ENCODE assay signal across 8 mouse cellular contexts in genomic region chr1:58714361-58714760, GRCm38 (mm10). TPM values are rescaled to one million over a fixed set of nuclear protein-coding genes. Genes with fewer than 3 reads are reported as not detected.
DNase-seq lines count a peak whose midpoint lies in the region; ATAC-seq and TF ChIP-seq lines count a peak whose summit lies in the region.
"Had no signal": no experiment of that assay in that cellular context is flagged by ENCODE, and none has a peak within 500 bp of the region (broad histone marks: within the 10 kb centered on the region; RNA-seq: fewer than 3 reads in every experiment).

No protein-coding gene starts in this region.

- H3K27ac ChIP-seq in forebrain, embryonic 12.5 days = no peak overlapping the region
- peak overlapping the region; percentile 95; the same call in 1 of the 2 replicates for H3K27ac ChIP-seq in limb, embryonic 14.5 days (replicated peaks; ENCODE audit: low read depth, low read length)
- H3K27ac ChIP-seq in stomach, embryonic 16.5 days (ENCODE audit: low read length) = peak overlapping the region; percentile 100; the same call in 1 of the 2 replicates

- WGBS in forebrain, embryonic 12.5 days = 67% methylated on average over 1 of the region's 1 CpGs
- 61% methylated on average over 1 of the region's 1 CpGs for WGBS in limb, embryonic 14.5 days
- WGBS in stomach, embryonic 16.5 days = 39% methylated on average over 1 of the region's 1 CpGs

- peak overlapping the region; percentile 93 for H3K4me3 ChIP-seq in megakaryocyte, embryonic 14.5 days (replicated peaks)
- H3K4me3 ChIP-seq in forebrain, embryonic 12.5 days (replicated peaks) = peak overlapping the region; percentile 65; the same call in 1 of the 2 replicates
- H3K4me3 ChIP-seq in limb, embryonic 14.5 days (replicated peaks; ENCODE audit: low read length) = peak overlapping the region; percentile 64
- peak overlapping the region; percentile 72 for H3K4me3 ChIP-seq in stomach, embryonic 16.5 days (replicated peaks; ENCODE audit: low read length)

- H3K36me3 ChIP-seq in megakaryocyte, embryonic 14.5 days (replicated peaks; ENCODE audit: low read length) = peaks cover 46% of the 10 kb centered on the region
- H3K36me3 ChIP-seq in forebrain, embryonic 12.5 days (replicated peaks) = peaks cover 2% of the 10 kb centered on the region; the same call in 1 of the 2 replicates
- peaks cover 26% of the 10 kb centered on the region for H3K36me3 ChIP-seq in limb, embryonic 14.5 days (ENCODE audit: control insufficient read depth, insufficient read depth, low read length)
- H3K36me3 ChIP-seq in stomach, embryonic 16.5 days (ENCODE audit: control insufficient read depth, insufficient read depth, low read length) = no peaks in the 10 kb centered on the region; the same call in 1 of the 2 replicates

- H3K4me1 ChIP-seq in megakaryocyte, embryonic 14.5 days = peaks cover 43% of the 10 kb centered on the region
- peaks cover 24% of the 10 kb centered on the region; the same call in 1 of the 2 replicates for H3K4me1 ChIP-seq in forebrain, embryonic 12.5 days
- H3K4me1 ChIP-seq in limb, embryonic 14.5 days (ENCODE audit: control insufficient read depth, insufficient read depth, low read length) = peaks cover 20% of the 10 kb centered on the region
- H3K4me1 ChIP-seq in stomach, embryonic 16.5 days (ENCODE audit: control insufficient read depth, insufficient read depth, low read length) = peaks cover 8% of the 10 kb centered on the region; the same call in 1 of the 2 replicates

- H3K4me2 ChIP-seq in forebrain, embryonic 12.5 days = peak overlapping the region; percentile 79
- peak overlapping the region; percentile 77 for H3K4me2 ChIP-seq in limb, embryonic 14.5 days (replicated peaks; ENCODE audit: low read depth, low read length, severe bottlenecking)
- peak overlapping the region; percentile 81 for H3K4me2 ChIP-seq in stomach, embryonic 16.5 days (ENCODE audit: low read depth, low read length)

- TF ChIP-seq POLR2A in limb, embryonic 14.5 days (IDR thresholded peaks at IDR 0.05; ENCODE audit: borderline replicate concordance, extremely low read depth, insufficient read depth, insufficient read length) = no peak

- no peak overlapping the region for H3K9ac ChIP-seq in forebrain, embryonic 12.5 days
- peak overlapping the region; percentile 80; the same call in 1 of the 2 replicates for H3K9ac ChIP-seq in limb, embryonic 14.5 days (ENCODE audit: low read depth, low read length, severe bottlenecking)
- peak overlapping the region; percentile 86 for H3K9ac ChIP-seq in stomach, embryonic 16.5 days (ENCODE audit: low read length)

- no peaks in the 10 kb centered on the region for H3K9me3 ChIP-seq in megakaryocyte, embryonic 14.5 days
- no peaks in the 10 kb centered on the region for H3K9me3 ChIP-seq in forebrain, embryonic 12.5 days
- H3K9me3 ChIP-seq in limb, embryonic 14.5 days (ENCODE audit: control insufficient read depth, low read length) = no peaks in the 10 kb centered on the region
- no peaks in the 10 kb centered on the region for H3K9me3 ChIP-seq in stomach, embryonic 16.5 days (replicated peaks; ENCODE audit: control insufficient read depth, low read length)

- H3K27me3 ChIP-seq in megakaryocyte, embryonic 14.5 days (replicated peaks) = no peaks in the 10 kb centered on the region
- no peaks in the 10 kb centered on the region for H3K27me3 ChIP-seq in forebrain, embryonic 12.5 days
- H3K27me3 ChIP-seq in limb, embryonic 14.5 days (ENCODE audit: control insufficient read depth, insufficient read depth, low read length) = no peaks in the 10 kb centered on the region
- H3K27me3 ChIP-seq in stomach, embryonic 16.5 days (ENCODE audit: control insufficient read depth, insufficient read depth, low read length) = no peaks in the 10 kb centered on the region

- no peak for ATAC-seq in megakaryocyte, adult 5-6 weeks (ENCODE audit: poor library complexity, severe bottlenecking)
- no peak for ATAC-seq in forebrain, embryonic 12.5 days (ENCODE audit: low FRiP score)
- ATAC-seq in limb, embryonic 14.5 days (ENCODE audit: low FRiP score, low read depth) = no peak
- no peak for ATAC-seq in stomach, embryonic 16.5 days (ENCODE audit: insufficient read depth, low FRiP score)

- no peak for DNase-seq in limb, embryonic 14.5 days (ENCODE audit: low spot score)
- no peak for DNase-seq in cerebellum, adult 11 months
- DNase-seq in ovary, adult 18-20 months (ENCODE audit: low spot score) = no peak

RNA-seq across cellular contexts. Expression of gene Cflar, which starts 3.1 kb away (rescaled TPM):
- 3.4 and 5.3 TPM in 2 replicates for polyA plus RNA-seq in megakaryocyte, embryonic 14.5 days (2012; ENCODE audit: insufficient read depth, low replicate concordance)
- total RNA-seq in megakaryocyte, adult 5-6 weeks (2015) = 68.7 and 72.3 TPM in 2 replicates
- 117 and 130 TPM in 2 replicates for total RNA-seq in megakaryocyte, adult 5-6 weeks (2017)
- 23.8 and 24.8 TPM in 2 replicates for polyA plus RNA-seq in forebrain, embryonic 12.5 days (2016; fragmentation: Nextera tagmentation; extraction: Ambion mirVana)
- 28.9 and 30.9 TPM in 2 replicates for polyA plus RNA-seq in limb, embryonic 14.5 days (2012; rRNA removed)
- polyA plus RNA-seq in limb, embryonic 14.5 days (2014; fragmentation: Nextera tagmentation; extraction: Ambion mirVana) = 34.1 and 37.2 TPM in 2 replicates
- 34.2 and 37.4 TPM in 2 replicates for polyA plus RNA-seq in stomach, embryonic 16.5 days (2015; fragmentation: Nextera tagmentation; extraction: Ambion mirVana)

RNA-seq across cellular contexts. Expression of gene Als2cr12, which starts 18.6 kb away (rescaled TPM):
- polyA plus RNA-seq in megakaryocyte, embryonic 14.5 days (2012; ENCODE audit: insufficient read depth, low replicate concordance) = not detected in 2 replicates
- total RNA-seq in megakaryocyte, adult 5-6 weeks (2015) = 0.14 TPM in 1 of 2 replicates, not detected in the other
- not detected in 2 replicates for total RNA-seq in megakaryocyte, adult 5-6 weeks (2017)
- polyA plus RNA-seq in forebrain, embryonic 12.5 days (2016; fragmentation: Nextera tagmentation; extraction: Ambion mirVana) = not detected in 2 replicates
- not detected in 2 replicates for polyA plus RNA-seq in limb, embryonic 14.5 days (2012; rRNA removed)
- polyA plus RNA-seq in limb, embryonic 14.5 days (2014; fragmentation: Nextera tagmentation; extraction: Ambion mirVana) = 0.12 TPM in 1 of 2 replicates, not detected in the other
- polyA plus RNA-seq in stomach, embryonic 16.5 days (2015; fragmentation: Nextera tagmentation; extraction: Ambion mirVana) = 0.30 and 0.43 TPM in 2 replicates
- total RNA-seq: left cerebral cortex, adult 18-20 months had no signal
